Mouse (Mus musculus): ENCODE data around the gene Mymx.

The Mymx gene

GRCm38 (mm10) chr17:45551249-45551796 is 50.6 kb downstream of the Mymx start:
- DNase-seq (ENCODE audit: low read depth, low spot score): no peak

Data from WW6 (cell line).